Mouse (Mus musculus): ENCODE measurements at regions not wholly inside any gene's neighbourhood (a gene's known extent, or its start where the extent isn't known, plus 50 kb on each side); places are given as distances from the start of the nearest gene placed in this dataset.

DNA sequence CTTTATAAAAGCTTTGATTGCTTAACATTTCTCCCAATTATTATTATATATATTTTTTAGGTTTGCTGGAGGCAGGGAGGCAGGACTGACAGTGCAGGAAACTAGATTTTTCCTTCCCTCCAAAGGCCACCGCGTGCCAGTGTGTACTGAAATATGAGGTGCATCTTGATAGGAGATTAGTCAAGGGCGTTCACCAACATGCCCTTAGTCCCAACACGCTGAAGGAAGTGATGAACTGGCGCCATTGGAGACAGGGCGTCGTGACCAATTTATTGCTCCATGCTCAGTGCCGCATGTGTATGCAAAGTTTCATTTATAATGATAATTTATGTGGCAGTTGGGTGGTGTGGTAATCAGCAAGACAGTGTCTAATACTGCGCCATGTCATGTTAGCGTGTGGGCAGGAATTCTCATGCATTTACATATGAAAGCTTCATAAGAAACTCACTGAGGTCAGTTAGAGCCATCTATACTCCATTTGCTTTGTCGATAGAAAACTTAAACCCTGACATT, 66.2 kb downstream of the Isl1 start:
- no peak for DNase-seq (ENCODE audit: low spot score in 2 of 2)

DNA sequence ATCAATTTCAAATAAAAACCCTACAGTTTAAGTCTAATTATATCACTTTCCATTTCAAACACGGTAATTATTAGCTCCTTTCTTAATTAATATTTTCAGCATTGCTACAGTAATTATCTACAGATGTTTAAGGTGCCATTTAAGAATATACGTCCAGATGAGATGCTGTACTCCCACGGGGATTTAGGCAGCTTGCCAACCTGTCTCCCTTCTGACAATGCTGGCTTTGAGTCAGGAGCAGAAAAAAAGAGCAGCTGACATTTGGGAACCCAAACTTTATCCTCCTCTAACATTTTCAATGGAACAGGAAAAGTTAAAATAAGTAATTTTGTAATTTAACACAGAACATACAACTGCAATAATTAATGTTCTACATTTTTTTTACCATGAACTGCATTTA, 94.4 kb downstream of the Isl1 start:
- no peak for DNase-seq (ENCODE audit: low spot score in 2 of 2)

DNA sequence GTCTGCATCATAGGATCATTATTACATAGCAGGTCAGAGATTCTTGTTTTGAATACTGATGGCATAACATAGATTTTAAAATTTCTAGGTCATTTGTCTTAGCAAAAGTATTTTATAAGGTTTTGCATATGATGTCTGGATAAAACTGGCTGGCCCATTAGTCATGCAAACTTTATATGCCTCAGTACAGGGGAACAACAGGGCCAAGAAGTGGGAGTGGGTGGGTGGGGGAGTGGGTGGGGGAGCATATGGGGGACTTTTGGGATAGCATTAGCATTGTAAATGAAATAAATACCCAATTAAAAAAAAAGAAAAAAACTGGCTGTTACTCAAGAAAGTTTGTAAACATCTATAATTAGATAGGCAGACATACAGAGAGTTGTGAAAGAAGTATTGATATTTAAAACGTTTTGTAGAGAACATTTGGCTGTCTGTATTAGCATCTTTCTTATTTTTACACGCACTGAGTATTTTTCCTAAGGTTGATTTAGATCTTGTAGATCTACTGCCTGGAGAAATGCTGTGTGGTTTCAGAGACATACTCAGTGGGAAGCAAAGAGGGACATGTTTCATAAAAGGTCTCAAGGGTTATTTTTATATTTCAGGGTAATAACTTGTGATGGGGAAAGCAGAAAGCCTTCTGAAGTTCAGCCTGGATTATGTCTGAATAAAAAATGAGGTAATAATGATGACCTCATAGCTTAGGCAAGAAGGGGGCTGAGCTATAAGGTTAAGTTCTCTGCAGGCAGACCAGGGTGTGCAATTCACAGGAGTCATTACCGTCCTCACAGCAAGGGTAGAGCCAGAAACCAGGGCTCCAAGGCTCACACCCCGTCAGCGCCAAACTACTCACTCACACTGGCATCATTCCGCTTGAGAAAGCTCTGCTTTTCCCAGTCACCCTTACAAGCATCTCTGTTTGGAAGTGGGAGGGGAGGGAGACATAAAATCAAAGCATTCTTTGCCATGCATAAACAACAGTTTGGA, 95.4 kb downstream of the Isl1 start:
- DNase-seq (ENCODE audit: low spot score in 2 of 2) = no peak

DNA sequence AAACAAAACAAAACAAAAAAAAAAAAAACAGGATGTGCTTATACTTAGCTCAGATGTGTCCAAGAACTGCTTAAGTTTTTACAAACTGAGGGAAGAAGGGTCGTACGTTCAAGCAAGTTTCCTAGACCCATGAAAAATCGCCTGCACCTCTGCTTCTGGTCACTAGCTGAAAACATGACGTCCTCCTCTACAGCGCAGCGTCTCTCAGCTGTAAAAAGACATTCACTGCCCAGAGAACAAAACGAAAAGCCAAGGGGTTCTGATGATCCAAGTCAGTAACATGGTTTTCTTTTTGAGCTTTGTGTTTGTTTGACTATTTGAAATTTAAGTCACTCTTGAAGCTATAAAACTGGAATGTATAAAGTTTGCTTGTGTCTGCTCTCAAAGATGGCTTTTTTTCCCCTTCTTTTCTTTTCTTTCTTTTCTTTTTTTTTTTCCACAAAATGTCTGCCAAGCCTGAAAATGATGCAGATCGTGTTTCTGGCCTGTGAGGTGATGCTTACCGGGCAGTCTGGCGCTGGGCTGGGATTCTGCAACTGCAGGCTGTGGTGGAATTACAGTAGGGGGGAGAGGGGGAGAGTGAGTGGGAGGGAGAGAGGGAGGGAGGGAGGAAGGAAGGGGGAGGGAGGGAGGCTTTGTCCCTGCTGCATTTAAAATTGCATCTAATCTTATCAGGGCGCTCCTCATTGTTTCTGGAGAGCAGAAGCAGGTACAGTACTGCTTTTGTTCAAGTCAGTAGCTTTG, 108.1 kb downstream of the Isl1 start:
- DNase-seq (ENCODE audit: low spot score in 2 of 2) = no peak

DNA sequence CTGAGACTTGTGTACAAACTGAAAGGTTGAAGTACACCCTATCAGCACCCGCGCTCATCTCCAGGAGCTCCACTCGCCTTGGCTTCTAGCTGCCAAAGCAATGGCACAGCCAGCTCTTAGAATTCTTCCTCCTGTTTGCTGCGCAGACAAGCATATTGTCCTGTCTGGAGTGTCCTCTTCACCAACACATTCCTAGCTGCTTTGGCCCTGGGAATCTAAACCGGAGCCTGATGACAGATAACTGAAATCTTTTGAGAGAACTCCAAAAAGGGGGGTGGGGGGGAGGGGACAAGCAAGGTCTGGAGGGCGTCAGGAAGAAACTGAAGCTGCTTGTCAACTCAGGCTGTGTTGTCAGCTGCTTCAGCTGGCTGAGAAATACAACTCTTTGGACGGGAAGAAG, 122.4 kb downstream of the Isl1 start:
- no peak for DNase-seq (ENCODE audit: low spot score in 2 of 2)

DNA sequence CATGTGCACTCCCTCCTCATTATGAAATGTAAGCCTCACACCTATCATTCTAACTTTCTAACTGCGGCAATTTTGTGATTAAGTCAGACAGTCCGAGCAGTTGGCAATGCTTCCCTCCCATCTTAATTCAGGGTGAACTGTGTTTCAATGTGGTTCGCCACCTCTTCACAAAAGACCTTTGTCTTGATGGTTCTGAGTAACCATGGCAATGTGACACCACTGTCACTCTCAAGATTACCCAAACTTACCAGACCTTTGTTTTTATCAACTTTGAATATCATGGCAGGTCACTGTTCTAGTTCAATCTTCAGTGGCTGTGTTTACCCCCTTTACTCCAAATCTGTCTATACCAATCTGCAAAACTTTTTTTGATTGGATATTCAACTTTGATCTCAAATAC, 131.7 kb downstream of the Isl1 start:
- DNase-seq (ENCODE audit: low spot score in 2 of 2) = no peak

DNA sequence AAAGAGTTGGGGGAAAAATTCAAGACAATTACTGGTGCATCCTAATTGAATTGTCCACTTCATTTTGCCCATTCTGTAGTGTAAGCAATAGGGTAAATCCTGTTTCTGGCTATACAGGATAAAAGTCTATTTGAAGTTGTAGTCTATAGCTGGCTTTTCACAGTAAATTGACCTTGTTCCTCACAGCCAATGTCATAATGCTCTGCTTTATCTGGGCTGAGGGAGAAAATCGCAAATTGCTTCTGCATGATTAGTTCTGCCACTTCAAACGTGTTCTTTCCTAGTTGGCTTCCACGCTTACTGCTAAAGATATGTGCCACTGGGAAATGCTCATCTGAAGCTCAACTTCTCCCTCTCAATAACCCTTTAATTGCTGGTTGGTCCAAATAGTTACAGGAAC, 134.5 kb downstream of the Isl1 start:
- DNase-seq (ENCODE audit: low spot score in 2 of 2) = no peak

DNA sequence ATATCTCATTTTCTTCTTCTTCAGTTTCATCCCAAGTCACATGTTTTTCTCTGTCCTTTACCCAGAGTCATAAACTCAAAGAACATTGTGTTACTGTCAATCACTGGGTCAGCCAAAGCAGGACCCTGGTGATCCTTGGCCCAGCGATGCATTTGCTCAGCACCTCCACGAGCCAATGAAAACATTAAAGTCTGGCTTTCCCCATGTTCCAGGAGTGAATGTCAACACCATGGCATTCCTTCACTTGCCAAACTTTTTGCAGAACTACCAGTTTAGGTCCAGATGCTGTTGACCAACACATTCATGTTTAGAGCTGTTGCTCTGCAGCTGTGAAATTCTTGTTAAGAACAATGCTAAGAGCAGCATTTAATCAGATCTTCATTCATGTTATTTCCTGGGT, 135.6 kb downstream of the Isl1 start:
- no peak for DNase-seq (ENCODE audit: low spot score in 2 of 2)

DNA sequence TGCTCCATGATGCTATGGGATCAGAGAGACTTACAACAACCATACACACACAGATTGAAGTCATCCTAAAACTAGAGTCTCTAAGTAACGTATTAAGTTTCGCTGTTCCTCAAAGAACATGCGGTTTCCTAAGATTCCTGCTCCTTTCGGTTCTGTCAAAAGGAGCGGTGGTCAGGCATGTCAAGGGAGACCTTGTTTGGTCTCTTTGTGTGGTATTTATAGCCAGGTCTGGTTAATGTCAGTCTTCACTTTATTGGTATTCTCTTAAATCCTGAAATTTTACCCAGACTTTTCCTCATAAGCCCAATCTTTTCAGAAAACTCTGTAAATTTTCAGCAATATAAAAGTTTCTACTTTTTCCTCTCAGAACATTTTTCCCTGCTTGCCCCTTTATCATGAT, 166.5 kb downstream of the Isl1 start:
- DNase-seq (ENCODE audit: low spot score in 2 of 2) = no peak

DNA sequence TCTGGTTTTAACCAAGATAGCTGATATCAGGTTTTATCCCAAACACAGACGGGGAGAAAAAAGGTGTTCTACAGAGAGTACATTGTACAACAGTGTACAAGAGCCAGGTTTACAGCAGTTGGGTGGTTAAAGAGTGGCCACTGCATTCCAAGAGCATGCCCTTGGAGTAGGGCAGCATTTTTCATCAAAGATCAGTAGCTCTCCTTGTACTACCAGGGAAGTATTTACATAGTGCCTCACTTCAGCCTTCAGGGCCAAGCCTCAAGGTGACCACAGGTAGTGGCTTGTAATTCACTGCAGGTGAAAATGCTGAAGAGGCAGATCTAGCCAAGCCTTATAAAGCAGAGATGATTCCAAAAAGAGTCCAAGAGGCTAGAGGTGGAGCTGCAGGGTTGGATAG, 190.8 kb downstream of the Isl1 start:
- no peak for DNase-seq (ENCODE audit: low spot score in 2 of 2)

DNA sequence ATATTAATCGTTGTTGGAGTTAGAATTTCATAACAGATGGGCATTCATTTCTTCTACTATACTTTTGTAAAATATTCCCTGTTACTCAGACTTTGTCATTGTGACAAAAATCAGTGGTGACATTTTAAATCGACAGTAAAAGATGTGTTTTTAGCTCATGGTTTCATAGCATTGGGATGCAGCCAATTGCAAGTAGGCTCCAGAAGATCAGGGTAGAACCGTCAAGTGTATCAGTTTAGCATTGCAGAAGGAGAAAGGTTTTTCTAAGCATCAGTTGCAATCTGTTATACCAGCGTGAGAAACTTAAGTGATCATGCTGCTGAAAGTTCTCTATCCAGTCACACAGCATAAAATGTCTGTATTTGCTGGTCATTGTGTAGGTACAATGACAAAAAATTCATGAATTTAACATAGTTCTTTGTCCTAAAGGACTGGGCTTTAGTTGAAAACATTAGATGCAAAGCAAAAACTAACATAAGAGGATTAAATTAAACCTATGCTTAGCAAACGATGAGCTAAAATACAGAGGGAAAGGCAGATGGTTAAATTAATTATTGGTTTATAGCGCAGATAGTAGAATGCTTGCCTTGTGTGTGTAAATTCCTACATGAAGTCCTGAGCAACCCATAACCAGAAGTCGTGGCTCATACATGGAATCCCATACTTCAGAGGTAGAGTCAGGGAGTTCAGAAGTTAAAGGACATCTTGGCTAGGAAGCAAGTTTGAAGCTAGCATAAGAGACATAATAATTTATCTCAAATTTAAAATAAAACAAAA, 198.3 kb downstream of the Isl1 start:
- peak; percentile 3 to 63 for DNase-seq (ENCODE audit: low spot score in 2 of 2)

DNA sequence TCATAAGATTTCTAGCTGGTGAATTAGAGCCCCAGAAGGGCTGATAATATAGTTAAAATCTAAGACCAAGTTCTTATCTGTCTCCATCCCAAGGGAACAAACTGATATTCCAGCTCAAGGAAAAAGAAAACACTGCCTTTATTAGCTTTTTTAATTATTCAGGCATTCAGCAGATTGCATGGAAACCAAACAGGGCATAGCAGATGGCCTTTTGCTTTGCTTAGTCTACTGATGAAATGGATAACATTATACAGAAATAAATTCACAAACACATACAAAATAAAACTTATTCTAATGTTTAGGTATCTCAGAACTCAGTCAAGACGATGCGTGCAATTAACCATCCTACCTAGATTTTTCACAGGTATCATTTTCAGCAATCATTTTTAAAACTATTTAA, 198.9 kb downstream of the Isl1 start:
- peak in 1 of 2 experiments; percentile 54 for DNase-seq (ENCODE audit: low spot score in 2 of 2)

DNA sequence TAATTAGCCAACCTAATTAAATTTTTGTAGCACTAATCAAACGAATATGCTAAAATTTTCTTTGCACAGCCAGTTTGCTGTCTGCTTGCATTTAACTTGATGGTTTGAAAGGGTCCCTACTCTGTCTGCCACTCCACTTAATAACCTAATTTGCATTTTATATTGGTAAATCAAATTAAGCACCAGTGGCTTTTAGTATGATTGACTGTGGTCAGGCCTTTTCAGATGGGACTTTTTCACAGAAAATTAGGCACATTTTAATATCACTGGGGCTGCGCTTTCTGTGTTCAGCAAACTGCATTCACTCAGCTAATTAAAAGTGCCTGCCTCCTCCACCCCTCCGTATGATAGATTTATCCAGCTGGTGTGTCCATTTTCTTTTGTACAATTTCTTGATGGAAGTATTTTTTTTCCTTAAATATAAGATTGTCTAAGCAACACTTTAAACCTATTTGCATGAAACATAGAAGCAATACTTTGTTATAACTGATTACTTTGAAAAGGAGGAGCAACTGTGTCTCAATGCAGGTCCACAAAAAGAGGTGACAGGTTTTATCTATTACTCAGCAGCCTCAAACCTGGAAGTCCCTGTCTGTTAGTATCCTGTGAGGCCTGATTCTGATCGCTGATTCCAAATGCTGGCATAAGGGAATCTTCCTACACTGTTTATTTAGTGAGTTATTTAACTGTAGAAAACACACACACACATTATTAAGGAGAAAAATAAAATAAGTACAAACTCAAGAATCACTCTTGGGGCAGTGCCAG, 221.8 kb downstream of the Isl1 start:
- no peak for DNase-seq (ENCODE audit: low spot score in 2 of 2)

DNA sequence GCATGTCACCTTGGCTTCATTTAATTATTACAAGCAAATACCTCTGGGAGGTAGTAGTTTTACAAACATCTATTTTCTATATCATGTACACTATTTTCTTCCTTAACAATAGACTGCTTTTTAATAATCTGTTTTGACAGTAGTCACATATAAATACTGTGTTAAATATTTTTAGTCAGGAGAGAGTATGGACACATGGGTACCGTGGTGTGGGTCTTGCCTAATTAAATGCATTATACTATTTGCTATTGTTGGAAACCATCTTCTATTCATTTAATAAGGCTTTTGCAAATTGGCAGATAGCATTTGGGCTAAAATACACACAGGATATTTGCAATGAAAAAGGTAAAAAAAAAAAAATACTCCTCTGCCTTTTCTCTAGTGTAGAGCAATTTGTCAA, 222.3 kb downstream of the Isl1 start:
- no peak for DNase-seq (ENCODE audit: low spot score in 2 of 2)

DNA sequence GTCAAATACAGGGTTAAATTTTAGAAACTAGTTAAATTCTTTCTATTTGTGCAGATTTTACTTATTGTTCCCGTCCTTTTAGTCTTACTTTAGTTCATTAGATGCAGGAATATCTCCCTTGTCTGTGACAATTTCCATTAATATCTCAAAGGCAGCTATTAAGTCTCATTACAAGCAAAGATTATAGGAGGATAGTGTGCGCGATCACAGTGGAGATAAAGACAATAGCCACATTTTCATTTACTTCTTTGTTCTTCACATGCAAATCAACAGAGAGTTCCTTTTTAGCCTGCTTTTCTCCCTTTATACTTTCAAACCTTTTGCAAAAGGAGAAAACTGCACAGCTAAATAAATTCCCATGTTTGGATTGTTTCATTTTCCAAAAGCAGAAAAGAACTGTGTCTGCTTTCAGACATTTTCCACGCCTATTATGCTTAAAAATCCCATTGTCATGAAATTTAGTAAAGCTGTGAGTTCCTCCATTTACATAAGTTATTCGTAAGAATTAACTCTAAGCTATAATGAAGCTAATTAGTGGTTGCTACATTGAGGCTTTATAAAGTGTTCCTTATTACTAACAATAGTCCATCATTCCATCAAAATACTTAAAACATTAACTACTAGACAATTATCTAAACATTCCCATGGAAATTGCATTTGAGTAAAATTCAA, 252.4 kb downstream of the Isl1 start:
- no peak for DNase-seq (ENCODE audit: low spot score in 2 of 2)

DNA sequence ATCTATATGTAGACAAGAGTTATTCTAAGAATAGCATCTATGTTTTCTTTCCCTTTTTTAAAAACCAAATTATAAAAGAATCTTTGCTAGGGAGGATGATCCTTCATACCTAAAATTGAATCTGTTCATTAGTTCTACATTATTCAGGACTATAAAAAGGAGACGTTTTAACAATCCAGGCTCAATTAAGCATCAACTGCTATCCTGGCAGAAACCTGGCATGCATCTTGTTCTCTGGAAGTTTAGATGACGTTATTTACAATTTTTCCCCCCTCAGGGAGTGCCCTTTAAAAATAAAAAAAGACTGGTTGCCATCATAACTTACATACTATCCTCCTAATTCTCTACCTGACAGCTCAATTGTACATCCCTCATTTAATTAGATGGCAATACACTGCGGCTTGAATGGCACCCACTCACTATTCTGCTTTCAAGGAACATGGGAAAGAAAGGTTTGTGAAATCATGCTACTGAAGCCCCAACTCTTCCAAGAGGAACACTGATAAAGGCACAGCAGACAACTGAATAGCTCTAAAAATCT, 253.3 kb downstream of the Isl1 start:
- no peak for DNase-seq (ENCODE audit: low spot score in 2 of 2)

DNA sequence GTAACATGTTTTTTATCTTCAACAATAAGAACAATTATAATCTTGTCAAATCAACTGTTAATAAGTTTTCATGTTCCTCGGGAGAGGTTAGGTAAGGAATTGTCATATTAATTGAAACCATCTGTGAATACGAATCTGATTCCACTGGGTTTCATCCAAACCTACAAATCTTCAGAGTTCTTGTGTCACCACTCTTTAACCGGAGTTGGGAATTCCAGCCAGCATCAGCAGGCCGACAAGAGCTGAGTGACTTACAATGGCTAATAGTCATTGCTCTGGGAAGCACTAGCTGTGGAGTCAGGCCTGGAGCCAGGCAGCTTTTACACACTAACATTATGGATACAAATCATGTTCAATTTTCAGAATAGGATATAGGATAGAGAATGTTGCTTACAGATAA, 273.3 kb downstream of the Isl1 start:
- DNase-seq (ENCODE audit: low spot score in 2 of 2) = no peak

DNA sequence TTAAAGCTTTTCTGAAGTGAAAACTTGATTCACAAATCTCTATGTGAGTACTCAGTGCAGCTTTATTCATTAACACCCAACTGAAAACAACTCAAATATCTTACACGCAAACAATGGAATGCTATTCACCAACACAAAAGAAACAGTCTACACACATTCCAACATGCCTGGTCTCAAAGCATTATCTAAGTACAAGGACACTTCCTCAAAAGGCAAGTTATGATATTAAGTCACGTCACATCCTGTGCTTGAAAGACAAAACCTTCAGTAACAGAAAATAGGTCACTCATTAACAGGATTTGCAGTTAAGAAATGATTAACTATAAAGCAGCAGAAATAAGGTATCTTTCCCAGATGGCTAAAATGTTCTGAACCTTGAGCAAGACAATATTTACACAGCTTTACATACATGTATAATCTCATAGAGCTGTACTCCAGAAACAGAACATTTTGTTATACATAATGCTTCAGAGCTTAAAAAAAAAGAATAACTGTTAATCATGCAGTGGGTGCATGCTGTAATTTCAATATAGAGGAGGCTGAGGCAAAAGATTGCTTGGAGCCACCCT, 279.3 kb downstream of the Isl1 start:
- no peak for DNase-seq (ENCODE audit: low spot score in 2 of 2)

DNA sequence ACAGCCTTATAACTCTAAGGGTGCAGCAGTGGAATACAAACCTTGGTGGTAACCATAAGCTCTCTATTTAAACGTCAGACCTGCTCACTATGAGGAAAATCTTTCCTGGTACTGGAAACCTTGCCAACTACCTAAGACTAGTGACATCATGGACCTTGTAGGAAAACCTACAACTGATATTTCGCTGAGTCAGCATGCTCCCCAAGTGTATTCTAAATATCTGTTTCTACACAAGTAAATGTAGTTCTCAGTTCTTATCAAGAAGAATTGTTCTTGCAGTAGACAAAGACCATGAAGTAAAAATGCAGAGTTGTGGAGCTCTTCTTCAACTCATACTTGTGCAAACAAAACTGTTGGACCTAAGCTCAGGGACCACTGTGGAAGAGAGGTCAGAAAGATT, 280.9 kb downstream of the Isl1 start:
- DNase-seq (ENCODE audit: low spot score in 2 of 2) = no peak

DNA sequence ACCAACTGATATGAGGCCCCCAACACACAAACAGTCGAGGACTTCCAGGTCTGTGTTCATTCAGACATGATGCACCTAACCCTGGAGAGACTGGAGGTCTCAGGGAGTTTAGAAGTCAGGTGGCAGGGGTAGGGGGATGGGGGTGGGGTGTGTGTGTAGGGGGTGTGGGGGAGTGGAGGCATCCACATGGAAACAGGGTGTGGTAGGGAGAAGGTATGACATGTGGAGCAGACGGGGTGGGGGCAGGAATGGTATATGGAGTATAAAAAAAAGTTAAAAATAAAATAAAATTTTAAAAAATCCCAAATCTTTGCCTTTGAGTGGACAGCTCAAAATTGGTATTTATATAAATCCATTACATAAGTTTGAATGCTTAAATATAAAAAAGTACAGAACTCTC, 282.3 kb downstream of the Isl1 start:
- no peak for DNase-seq (ENCODE audit: low spot score in 2 of 2)
